Mouse (Mus musculus): ENCODE data around the gene Zfp704. TPM values are rescaled to one million over a fixed set of nuclear protein-coding genes. Genes with fewer than 3 reads are reported as not detected.

Zfp704 gene
- polyA plus RNA-seq, 1 experiment from 2014 or later: 12.6 TPM

DNA sequence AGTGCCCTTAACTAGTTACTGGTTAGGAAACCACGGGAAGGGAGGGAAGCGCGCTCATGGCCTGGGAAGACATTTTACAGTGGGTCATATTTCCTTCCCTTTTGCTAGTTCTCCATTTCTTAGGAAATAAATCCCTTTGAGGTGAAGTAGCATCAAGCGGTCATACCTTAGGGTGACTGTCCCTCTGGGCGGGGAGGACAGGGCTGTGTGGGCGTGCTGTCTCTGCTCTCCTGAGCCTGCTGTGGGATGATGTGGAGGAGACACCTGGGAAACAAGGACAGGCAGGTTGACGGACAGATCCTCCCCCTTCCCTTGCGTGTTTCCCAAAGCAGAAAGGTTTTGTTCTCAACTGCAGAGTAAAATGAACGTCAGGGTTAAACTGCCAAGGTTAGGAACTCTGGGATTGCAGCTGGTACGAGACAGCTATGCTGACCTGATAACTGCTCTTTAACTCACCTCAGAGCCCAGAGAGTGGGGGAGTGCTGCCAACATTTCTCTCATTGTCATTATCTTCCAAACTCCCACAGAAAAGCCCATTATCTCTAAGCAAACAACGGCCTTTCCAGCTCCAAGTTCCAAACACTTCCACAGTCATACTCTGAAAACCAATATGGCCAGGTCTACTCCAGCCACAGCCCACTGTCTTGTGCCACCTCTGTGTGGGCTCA is 170.1 kb downstream of the Zfp704 start:
- Histone ChIP-seq H3K36me3 (ENCODE audit: inconsistent target) (peaks cover 30% of the 10 kb centered on the region; the same call in 1 of the 2 replicates), H3K4me3 (ENCODE audit: inconsistent target) (no peak overlapping the region), H3K27ac (no peak overlapping the region), H3K79me2 (ENCODE audit: inconsistent target) (no peaks in the 10 kb centered on the region)
- 67% methylated on average over 11 of the region's 11 CpGs for WGBS (ENCODE audit: missing documents)

DNA sequence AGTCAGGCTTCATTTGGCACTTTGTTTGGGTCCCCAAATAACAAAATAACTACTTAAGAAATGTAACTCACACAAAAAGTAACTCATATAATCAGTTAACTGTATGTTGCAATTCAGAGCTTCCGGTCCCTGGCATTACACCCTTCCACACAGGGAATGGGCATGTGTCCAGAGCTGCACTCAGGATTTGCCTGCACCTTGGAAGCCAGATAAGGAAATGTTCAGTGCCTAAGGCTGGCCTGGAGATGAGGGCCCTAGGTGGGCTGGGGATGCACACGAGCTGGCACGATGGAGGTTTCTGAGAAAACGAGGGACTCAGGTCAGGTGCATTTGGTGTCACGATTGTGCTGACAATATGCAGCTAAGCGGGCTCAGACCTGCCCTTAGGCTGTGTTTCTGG is 173.6 kb downstream of the Zfp704 start:
- Histone ChIP-seq H3K4me3 (ENCODE audit: inconsistent target) (no peak overlapping the region), H3K79me2 (ENCODE audit: inconsistent target) (no peaks in the 10 kb centered on the region), H3K27ac (no peak overlapping the region), H3K36me3 (ENCODE audit: inconsistent target) (peaks cover 26% of the 10 kb centered on the region; the same call in 1 of the 2 replicates)
- 94% methylated on average over 6 of the region's 6 CpGs for WGBS (ENCODE audit: missing documents)

DNA sequence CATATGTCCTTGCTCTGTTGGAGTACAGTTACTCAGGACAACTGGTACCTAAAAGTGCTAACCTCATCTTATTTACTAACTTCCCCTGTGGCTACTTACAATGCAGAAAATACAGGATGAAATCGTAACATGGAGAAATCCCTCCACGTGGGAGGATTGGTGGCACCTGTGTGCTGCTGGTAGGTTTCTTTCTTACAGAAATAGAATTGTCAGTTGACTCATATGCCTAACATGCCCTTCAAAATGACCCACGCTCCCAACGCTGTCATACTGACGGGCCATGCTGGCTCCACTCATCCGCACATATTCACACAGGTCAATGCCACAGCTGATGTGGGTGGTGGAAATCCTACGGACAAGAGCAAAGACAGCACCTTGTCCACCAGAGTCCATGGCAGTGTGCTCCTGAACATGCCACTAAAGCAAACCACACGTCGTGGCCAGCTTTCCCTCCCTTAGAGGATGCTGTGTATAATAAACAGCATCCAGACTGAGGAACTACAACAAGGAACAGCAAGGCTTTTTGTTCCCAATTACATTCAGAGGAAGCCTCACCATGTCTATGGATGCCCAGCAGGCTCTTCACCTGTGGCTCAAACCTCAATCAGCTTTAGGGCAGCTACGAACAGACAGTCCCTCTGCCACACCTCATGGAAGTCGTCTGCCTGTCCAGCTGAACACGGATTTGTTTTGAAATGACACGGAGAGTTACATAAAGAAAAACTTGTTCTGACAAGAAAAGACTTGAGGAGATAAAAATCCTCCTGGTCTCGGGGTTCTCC is 175.3 kb downstream of the Zfp704 start:
- no peak overlapping the region for H3K27ac ChIP-seq
- no peak overlapping the region for H3K4me3 ChIP-seq (ENCODE audit: inconsistent target)
- H3K79me2 ChIP-seq (ENCODE audit: inconsistent target): no peaks in the 10 kb centered on the region
- peaks cover 26% of the 10 kb centered on the region; the same call in 1 of the 2 replicates for H3K36me3 ChIP-seq (ENCODE audit: inconsistent target)
- 87% methylated on average over 14 of the region's 14 CpGs for WGBS (ENCODE audit: missing documents)

DNA sequence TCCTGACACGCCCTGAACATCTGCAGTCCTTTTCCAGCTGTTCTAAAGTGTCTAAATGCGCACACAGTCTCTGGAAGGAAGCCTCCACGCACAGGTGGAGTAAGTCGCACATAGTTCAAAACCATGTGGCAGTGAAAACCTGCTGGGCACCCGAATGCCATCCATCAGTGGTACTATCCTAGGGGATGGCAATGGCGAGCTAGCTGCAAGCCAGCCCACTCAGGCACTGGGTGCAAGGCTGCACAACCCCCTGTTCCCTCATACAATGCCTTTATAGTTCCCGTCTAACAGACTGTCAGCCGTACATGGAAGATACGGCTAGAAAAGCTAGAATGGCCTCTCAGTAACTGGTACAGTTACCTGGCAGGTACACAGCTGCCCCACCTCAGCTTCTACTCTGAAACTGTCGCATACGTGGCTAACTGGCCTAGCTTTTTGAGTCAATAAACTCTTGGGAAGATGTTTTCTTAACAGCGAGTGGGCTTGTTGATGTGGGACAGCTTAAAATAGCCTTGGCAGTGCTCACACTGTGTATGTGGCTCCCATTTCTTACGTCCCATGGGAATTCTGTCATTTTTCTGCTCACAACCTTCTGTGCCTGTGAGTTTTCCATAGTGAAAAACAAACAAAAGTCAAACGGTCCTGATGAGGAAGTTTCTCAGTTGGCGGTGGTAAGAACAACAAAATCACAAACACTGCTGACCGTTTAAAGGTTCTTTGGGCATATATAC is 176.9 kb downstream of the Zfp704 start:
- H3K4me3 ChIP-seq (ENCODE audit: inconsistent target): no peak overlapping the region
- H3K36me3 ChIP-seq (ENCODE audit: inconsistent target): peaks cover 17% of the 10 kb centered on the region; the same call in 1 of the 2 replicates
- no peaks in the 10 kb centered on the region for H3K79me2 ChIP-seq (ENCODE audit: inconsistent target)
- no peak overlapping the region for H3K27ac ChIP-seq
- 87% methylated on average over 15 of the region's 16 CpGs for WGBS (ENCODE audit: missing documents)

DNA sequence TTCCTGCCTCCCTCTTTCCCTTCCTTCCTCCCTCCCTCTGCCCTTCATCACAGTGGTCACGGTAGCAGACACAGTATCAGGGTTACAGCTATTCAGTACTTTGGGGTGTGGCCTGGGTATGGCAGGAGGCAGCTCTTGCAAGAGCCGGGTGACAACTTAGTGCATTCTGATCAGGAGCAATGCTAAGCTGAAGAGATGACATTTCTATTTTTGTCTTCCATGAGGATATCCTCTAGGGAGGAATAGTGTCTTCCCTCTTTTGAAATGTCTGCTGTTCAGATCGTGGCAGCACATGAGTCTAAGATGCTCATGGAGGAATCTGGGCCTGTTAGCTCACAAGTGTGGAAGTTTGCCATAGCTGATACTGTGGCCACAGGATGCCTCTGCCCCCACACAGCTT is 177.7 kb downstream of the Zfp704 start:
- Histone ChIP-seq H3K27ac (no peak overlapping the region), H3K79me2 (ENCODE audit: inconsistent target) (no peaks in the 10 kb centered on the region), H3K4me3 (ENCODE audit: inconsistent target) (no peak overlapping the region), H3K36me3 (ENCODE audit: inconsistent target) (peaks cover 10% of the 10 kb centered on the region; the same call in 1 of the 2 replicates)
- 68% methylated on average over 3 of the region's 3 CpGs for WGBS (ENCODE audit: missing documents)

DNA sequence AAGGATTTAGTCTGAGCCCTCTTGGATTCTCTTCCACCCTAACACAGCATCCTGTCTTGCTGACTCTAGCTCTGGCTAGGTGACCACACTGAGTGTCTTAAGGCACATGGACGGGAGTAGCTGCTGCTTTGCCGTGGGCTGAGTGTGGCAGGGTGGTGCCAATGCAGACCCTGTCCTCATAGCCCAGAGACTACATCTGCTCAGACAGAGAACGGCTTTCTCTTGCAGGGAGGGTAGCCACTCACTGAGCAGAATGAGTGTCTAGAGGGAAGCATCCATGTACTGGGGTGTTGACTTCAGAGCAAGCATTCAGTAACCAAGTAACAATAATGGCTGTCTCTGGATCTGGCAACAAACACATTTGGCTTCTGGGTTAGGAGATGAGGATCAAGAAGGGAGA is 179.9 kb downstream of the Zfp704 start:
- Histone ChIP-seq H3K4me3 (ENCODE audit: inconsistent target) (no peak overlapping the region), H3K27ac (no peak overlapping the region), H3K79me2 (ENCODE audit: inconsistent target) (no peaks in the 10 kb centered on the region), H3K36me3 (ENCODE audit: inconsistent target) (peaks cover 3% of the 10 kb centered on the region; the same call in 1 of the 2 replicates)
- 92% methylated on average over 3 of the region's 3 CpGs for WGBS (ENCODE audit: missing documents)

DNA sequence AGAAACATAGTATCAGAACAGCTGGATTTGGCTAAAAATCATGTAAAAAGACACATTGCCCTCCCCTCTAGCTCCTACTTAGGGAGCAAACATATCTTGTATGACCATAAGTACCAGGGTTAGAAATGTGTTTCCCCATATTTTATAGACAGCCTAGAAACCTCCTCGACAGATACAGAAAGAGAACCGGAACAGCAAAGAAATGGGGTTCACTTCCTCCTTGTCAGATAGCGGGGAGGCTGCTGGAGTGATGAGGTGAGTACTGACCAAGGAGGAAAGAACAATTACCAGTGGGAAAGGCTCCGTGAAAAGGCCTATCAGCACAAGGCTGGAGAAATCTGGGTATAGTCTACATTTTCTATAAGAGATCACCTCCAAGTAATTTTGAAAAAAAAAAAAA is 182.1 kb downstream of the Zfp704 start:
- Histone ChIP-seq H3K79me2 (ENCODE audit: inconsistent target) (no peaks in the 10 kb centered on the region), H3K27ac (no peak overlapping the region), H3K4me3 (ENCODE audit: inconsistent target) (no peak overlapping the region), H3K36me3 (ENCODE audit: inconsistent target) (no peaks in the 10 kb centered on the region; the same call in 1 of the 2 replicates)
- 27% methylated on average over 4 of the region's 4 CpGs for WGBS (ENCODE audit: missing documents)

DNA sequence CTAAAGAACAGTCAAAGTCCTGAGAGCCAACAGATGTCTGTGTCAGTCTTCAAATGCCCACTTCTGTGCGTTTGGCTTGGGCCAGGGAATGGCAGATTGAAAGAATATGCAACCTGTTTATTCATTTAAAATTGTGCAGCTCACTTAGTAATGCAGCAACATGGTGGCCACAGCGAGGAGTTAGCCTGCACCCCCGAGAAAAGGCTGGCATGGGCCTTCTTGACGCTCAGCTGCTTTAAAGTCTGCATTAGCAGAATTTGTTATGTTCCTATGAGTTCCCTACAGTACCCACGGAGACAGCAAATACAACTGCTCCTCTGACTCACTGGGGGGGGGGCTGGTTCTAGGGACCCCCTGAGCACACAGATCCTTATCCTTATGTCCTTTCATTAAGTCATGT is 184.2 kb downstream of the Zfp704 start:
- Histone ChIP-seq H3K36me3 (ENCODE audit: inconsistent target) (no peaks in the 10 kb centered on the region; the same call in 1 of the 2 replicates), H3K4me3 (ENCODE audit: inconsistent target) (no peak overlapping the region), H3K79me2 (ENCODE audit: inconsistent target) (no peaks in the 10 kb centered on the region), H3K27ac (no peak overlapping the region)
- 96% methylated on average over 5 of the region's 5 CpGs for WGBS (ENCODE audit: missing documents)

DNA sequence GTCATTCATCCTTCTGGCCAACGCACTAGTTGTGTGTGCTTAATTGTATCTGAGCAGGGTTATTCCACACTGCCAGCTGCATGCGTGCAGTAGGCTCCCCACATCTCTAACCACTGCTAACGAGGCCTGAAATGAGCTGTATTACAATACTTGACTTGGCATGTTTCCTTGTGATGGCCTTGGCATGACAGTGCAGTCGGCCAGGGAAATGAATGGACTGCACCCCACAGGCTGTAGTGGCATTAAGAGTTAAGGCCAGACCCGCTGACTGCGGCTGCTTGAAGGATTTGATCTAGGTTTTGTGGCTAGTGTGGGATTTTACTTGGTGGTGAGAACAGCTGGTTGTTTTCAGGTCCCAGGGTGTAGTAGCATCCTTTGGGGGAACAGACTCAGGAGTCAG is 185.2 kb downstream of the Zfp704 start:
- 86% methylated on average over 6 of the region's 6 CpGs for WGBS (ENCODE audit: missing documents)
- Histone ChIP-seq H3K79me2 (ENCODE audit: inconsistent target) (no peaks in the 10 kb centered on the region), H3K4me3 (ENCODE audit: inconsistent target) (no peak overlapping the region), H3K27ac (no peak overlapping the region), H3K36me3 (ENCODE audit: inconsistent target) (no peaks in the 10 kb centered on the region; the same call in 1 of the 2 replicates)

DNA sequence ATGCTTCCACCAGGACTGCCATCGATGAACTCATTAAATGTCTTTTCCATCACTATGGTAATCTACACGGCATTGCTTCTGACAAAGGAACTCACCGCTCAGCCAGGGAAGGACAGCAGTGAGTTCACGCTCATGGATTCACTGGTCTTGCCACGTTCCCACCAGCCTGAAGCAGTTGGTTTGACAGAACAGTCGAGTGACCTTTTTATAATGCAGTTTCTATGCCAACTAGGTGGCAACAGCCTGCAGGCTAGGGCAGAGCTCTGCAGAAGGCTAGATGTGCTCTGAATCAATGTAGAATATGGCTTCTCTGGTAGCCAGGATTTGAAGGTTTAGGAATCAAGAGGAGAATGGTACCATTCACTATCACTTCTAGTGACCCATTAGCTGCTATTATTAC is 186.2 kb downstream of the Zfp704 start:
- Histone ChIP-seq H3K27ac (no peak overlapping the region), H3K79me2 (ENCODE audit: inconsistent target) (no peaks in the 10 kb centered on the region), H3K4me3 (ENCODE audit: inconsistent target) (no peak overlapping the region), H3K36me3 (ENCODE audit: inconsistent target) (no peaks in the 10 kb centered on the region)
- 96% methylated on average over 4 of the region's 6 CpGs for WGBS (ENCODE audit: missing documents)

DNA sequence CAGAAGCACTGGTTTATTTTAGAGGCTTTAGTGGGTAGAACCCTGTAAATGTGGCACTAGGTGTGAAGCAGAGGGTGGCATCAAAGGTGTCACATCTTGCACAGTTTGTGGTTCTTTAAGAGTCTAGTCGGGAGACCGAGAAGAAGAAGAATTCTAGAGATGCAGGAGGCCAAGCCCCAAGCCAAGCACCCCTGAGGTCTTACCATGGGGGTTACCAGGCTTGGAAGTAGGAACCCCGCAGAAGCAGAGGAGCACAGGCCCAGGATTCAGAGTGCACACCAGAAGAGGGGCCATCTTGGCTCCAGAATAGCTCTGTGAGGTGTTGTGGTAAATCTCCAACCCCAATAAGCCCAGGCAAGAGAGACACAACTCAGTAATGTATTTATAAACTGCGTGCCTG is 201.0 kb downstream of the Zfp704 start:
- peak overlapping the region; percentile 95; the same call in 1 of the 2 replicates for H3K27ac ChIP-seq
- peaks cover 14% of the 10 kb centered on the region; the same call in 1 of the 2 replicates for H3K36me3 ChIP-seq (ENCODE audit: inconsistent target)
- peaks cover 53% of the 10 kb centered on the region for H3K79me2 ChIP-seq (ENCODE audit: inconsistent target)
- no peak overlapping the region for H3K4me3 ChIP-seq (ENCODE audit: inconsistent target)
- 96% methylated on average over 4 of the region's 4 CpGs for WGBS (ENCODE audit: missing documents)

DNA sequence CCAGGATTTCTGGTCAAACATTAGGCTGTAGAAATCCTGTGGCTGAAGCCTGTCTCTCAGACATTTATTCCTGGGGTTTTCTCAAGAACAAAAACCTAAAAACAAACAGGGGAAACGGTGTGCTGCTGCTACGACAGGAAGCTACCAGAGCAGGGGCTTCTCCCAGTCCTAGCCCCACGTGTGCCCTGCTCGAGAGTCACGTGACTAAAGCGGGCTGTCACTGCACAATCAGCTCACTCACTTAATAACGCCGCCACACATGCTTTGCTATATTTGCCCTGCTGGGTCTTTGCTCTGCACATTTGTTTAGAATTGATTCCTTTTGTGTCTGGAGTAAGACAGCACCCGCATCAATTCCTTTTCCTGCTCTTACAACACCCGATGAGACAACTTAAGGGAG is 202.1 kb downstream of the Zfp704 start:
- Histone ChIP-seq H3K36me3 (ENCODE audit: inconsistent target) (peaks cover 9% of the 10 kb centered on the region; the same call in 1 of the 2 replicates), H3K27ac (peak overlapping the region; percentile 95), H3K79me2 (ENCODE audit: inconsistent target) (peaks cover 63% of the 10 kb centered on the region), H3K4me3 (ENCODE audit: inconsistent target) (no peak overlapping the region)
- WGBS (ENCODE audit: missing documents): 59% methylated on average over 10 of the region's 10 CpGs

DNA sequence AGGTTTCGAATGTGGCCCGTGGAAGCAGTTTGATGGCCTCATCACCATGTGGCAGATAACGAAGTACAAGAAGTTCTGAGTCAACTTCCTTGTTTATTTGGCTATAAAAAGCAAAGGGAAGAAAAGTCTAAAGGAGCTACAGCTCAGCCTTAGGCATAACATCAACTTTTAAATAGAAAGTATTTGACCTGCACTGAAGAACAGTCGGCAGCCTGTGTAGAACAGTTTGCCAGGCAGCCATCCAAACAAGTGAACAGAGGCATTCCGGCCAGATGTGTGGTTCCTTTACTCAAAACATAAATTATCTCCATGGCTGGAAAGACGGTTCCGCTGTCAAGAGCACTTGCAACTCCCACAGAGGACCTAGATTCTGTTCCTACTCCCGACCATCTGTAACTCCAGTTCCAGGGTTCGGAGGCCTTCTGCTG is 202.8 kb downstream of the Zfp704 start:
- H3K79me2 ChIP-seq (ENCODE audit: inconsistent target): peaks cover 63% of the 10 kb centered on the region
- H3K4me3 ChIP-seq (ENCODE audit: inconsistent target): peak overlapping the region; percentile 1; the same call in 1 of the 2 replicates
- peak overlapping the region; percentile 95 for H3K27ac ChIP-seq
- under 1% methylated on average over 9 of the region's 9 CpGs for WGBS (ENCODE audit: missing documents)
- 0 out of 2 replicates have a peak, but pooled peaks cover 2% of the 10 kb centered on the region for H3K36me3 ChIP-seq (ENCODE audit: inconsistent target)

DNA sequence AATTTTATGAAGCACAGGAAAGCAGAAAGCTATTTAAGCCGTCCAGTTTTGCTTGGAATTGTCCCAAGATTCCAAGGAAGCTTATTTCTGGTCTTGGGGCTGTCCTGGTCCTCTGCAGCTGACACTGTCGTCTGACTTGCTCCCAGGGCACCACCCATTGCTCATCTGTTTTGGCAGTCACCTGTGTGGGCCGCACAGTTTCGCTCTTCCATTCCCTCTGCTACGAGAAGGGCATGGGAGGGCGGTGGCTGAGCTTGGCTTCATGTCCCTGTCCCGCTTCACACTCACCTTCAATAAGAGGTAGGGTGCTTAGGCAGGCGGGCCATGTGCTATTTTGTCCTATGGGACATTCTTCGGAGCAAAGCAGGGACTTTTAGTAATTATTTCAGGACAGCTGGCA is 204.5 kb downstream of the Zfp704 start:
- H3K36me3 ChIP-seq (ENCODE audit: inconsistent target): no peaks in the 10 kb centered on the region
- H3K27ac ChIP-seq: peak overlapping the region; percentile 95
- peaks cover 60% of the 10 kb centered on the region for H3K79me2 ChIP-seq (ENCODE audit: inconsistent target)
- 80% methylated on average over 9 of the region's 9 CpGs for WGBS (ENCODE audit: missing documents)
- H3K4me3 ChIP-seq (ENCODE audit: inconsistent target): no peak overlapping the region
